8 mouse cellular contexts compared by ENCODE assay signal in genomic region chr2:164443460-164444000, GRCm38 (mm10). TPM values are rescaled to one million over a fixed set of nuclear protein-coding genes. Genes with fewer than 3 reads are reported as not detected.
DNase-seq lines count a peak whose midpoint lies in the region; ATAC-seq and TF ChIP-seq lines count a peak whose summit lies in the region.

Sdc4 (minus strand) TSS chr2:164443887.

- H3K27ac ChIP-seq in heart, adult 2 months, result peak within 1 kb of the TSS; percentile 78
- H3K27ac ChIP-seq in ES-Bruce4 (ENCODE audit: insufficient read depth, low read length), result peak within 1 kb of the TSS; percentile 87
- H3K27ac ChIP-seq in forebrain, embryonic 15.5 days (replicated peaks), result no peak within 1 kb of the TSS
- H3K27ac ChIP-seq in hindbrain, embryonic 13.5 days, result no peak within 1 kb of the TSS
- H3K27ac ChIP-seq in liver, embryonic 16.5 days (ENCODE audit: low read length), result peak within 1 kb of the TSS; percentile 18; the same call in 1 of the 2 replicates

- WGBS in heart, adult 2 months, result 19% methylated on average over 18 of the region's 18 CpGs
- 8% methylated on average over 18 of the region's 18 CpGs for WGBS in forebrain, embryonic 15.5 days
- 6% methylated on average over 18 of the region's 18 CpGs for WGBS in hindbrain, embryonic 13.5 days
- WGBS in liver, embryonic 16.5 days (ENCODE audit: insufficient replicate concordance), result 10% methylated on average over 18 of the region's 18 CpGs

- DNase-seq in heart, adult 2 months, result no peak
- no peak for DNase-seq in heart, adult 11 months
- no peak for DNase-seq in frontal cortex, postnatal 10 days (ENCODE audit: low spot score in 2 of 2)
- DNase-seq in thymus, postnatal 36 days, result no peak

- ATAC-seq in forebrain, embryonic 15.5 days (replicated peaks), result peak; percentile 23; the same call in 1 of the 2 replicates
- ATAC-seq in hindbrain, embryonic 13.5 days (ENCODE audit: low FRiP score), result no peak; the same call in 1 of the 2 replicates
- ATAC-seq in liver, embryonic 16.5 days (ENCODE audit: low read depth), result no peak

- no peaks in the 10 kb centered on the region for H3K36me3 ChIP-seq in heart, adult 2 months (ENCODE audit: control insufficient read depth, insufficient read depth, low read length)
- H3K36me3 ChIP-seq in ES-Bruce4 (ENCODE audit: control insufficient read depth, insufficient read depth, low read length, poor library complexity, severe bottlenecking), result no peaks in the 10 kb centered on the region
- H3K36me3 ChIP-seq in forebrain, embryonic 15.5 days, result no peaks in the 10 kb centered on the region
- H3K36me3 ChIP-seq in hindbrain, embryonic 13.5 days, result no peaks in the 10 kb centered on the region
- H3K36me3 ChIP-seq in liver, embryonic 16.5 days (ENCODE audit: control insufficient read depth, insufficient read depth), result no peaks in the 10 kb centered on the region

- no peak for TF ChIP-seq CTCF in heart, adult 2 months (IDR thresholded peaks at IDR 0.05)
- no peak for TF ChIP-seq CTCF in ES-Bruce4 (IDR thresholded peaks at IDR 0.05; ENCODE audit: low read depth, low read length)

- H3K9me3 ChIP-seq in ES-Bruce4 (replicated peaks; ENCODE audit: control insufficient read depth, insufficient read depth, low read length, poor library complexity, severe bottlenecking), result no peaks in the 10 kb centered on the region
- no peaks in the 10 kb centered on the region for H3K9me3 ChIP-seq in forebrain, embryonic 15.5 days
- H3K9me3 ChIP-seq in hindbrain, embryonic 13.5 days, result no peaks in the 10 kb centered on the region
- no peaks in the 10 kb centered on the region for H3K9me3 ChIP-seq in liver, embryonic 16.5 days (replicated peaks; ENCODE audit: control insufficient read depth, low read length)

- peaks cover 1% of the 10 kb centered on the region; the same call in 1 of the 2 replicates for H3K4me1 ChIP-seq in heart, adult 2 months (ENCODE audit: control insufficient read depth, insufficient read depth, low read length)
- H3K4me1 ChIP-seq in ES-Bruce4 (ENCODE audit: control insufficient read depth, insufficient read depth, low read length), result peaks cover 11% of the 10 kb centered on the region
- peaks cover 17% of the 10 kb centered on the region for H3K4me1 ChIP-seq in forebrain, embryonic 15.5 days
- H3K4me1 ChIP-seq in hindbrain, embryonic 13.5 days (replicated peaks), result peaks cover 21% of the 10 kb centered on the region
- H3K4me1 ChIP-seq in liver, embryonic 16.5 days (ENCODE audit: control insufficient read depth, low read depth, low read length), result no peaks in the 10 kb centered on the region; the same call in none of the 2 replicates

- H3K27me3 ChIP-seq in heart, adult 2 months (ENCODE audit: control insufficient read depth, insufficient read depth, low read length), result no peaks in the 10 kb centered on the region
- no peaks in the 10 kb centered on the region for H3K27me3 ChIP-seq in ES-Bruce4 (ENCODE audit: control insufficient read depth, insufficient read depth, low read length, poor library complexity, severe bottlenecking)
- peaks cover 8% of the 10 kb centered on the region; the same call in 1 of the 2 replicates for H3K27me3 ChIP-seq in forebrain, embryonic 15.5 days
- peaks cover 27% of the 10 kb centered on the region for H3K27me3 ChIP-seq in hindbrain, embryonic 13.5 days
- peaks cover 21% of the 10 kb centered on the region for H3K27me3 ChIP-seq in liver, embryonic 16.5 days (ENCODE audit: control insufficient read depth, insufficient read depth, low read depth, low read length)

- no peaks in the 10 kb centered on the region for H3K79me2 ChIP-seq in heart, adult 2 months (replicated peaks; ENCODE audit: control insufficient read depth, insufficient read depth, low read length)

- H3K4me2 ChIP-seq in forebrain, embryonic 15.5 days (replicated peaks), result peak within 1 kb of the TSS; percentile 87
- peak within 1 kb of the TSS; percentile 89 for H3K4me2 ChIP-seq in hindbrain, embryonic 13.5 days
- peak within 1 kb of the TSS; percentile 52 for H3K4me2 ChIP-seq in liver, embryonic 16.5 days (ENCODE audit: low read depth, low read length)

- intact Hi-C loops in heart, adult 2 months (cut with DNase I), result no loop called here

- peak within 1 kb of the TSS; percentile 58 for H3K4me3 ChIP-seq in heart, adult 2 months
- H3K4me3 ChIP-seq in ES-Bruce4 (ENCODE audit: low read depth, low read length), result peak within 1 kb of the TSS; percentile 97
- peak within 1 kb of the TSS; percentile 49 for H3K4me3 ChIP-seq in forebrain, embryonic 15.5 days
- peak within 1 kb of the TSS; percentile 48 for H3K4me3 ChIP-seq in hindbrain, embryonic 13.5 days
- peak within 1 kb of the TSS; percentile 57 for H3K4me3 ChIP-seq in liver, embryonic 16.5 days (ENCODE audit: low read depth, low read length)

- TF ChIP-seq EP300 in heart, adult 2 months (IDR thresholded peaks at IDR 0.05; ENCODE audit: insufficient read depth, low read depth, low read length), result no peak
- TF ChIP-seq EP300 in ES-Bruce4 (IDR thresholded peaks at IDR 0.05; ENCODE audit: insufficient read depth, low read depth, low read length), result no peak

- H3K9ac ChIP-seq in heart, adult 2 months (ENCODE audit: low read depth, low read length), result peak within 1 kb of the TSS; percentile 82
- peak within 1 kb of the TSS; percentile 94 for H3K9ac ChIP-seq in ES-Bruce4 (ENCODE audit: low read depth, poor library complexity, severe bottlenecking)
- peak within 1 kb of the TSS; percentile 48 for H3K9ac ChIP-seq in forebrain, embryonic 15.5 days (replicated peaks)
- peak within 1 kb of the TSS; percentile 67 for H3K9ac ChIP-seq in hindbrain, embryonic 13.5 days
- H3K9ac ChIP-seq in liver, embryonic 16.5 days (ENCODE audit: low read depth, low read length), result peak within 1 kb of the TSS; percentile 54

- no peak for TF ChIP-seq POLR2A in heart, adult 2 months (IDR thresholded peaks at IDR 0.05; ENCODE audit: insufficient read depth, low read depth, low read length)
- TF ChIP-seq POLR2A in ES-Bruce4 (IDR thresholded peaks at IDR 0.05; ENCODE audit: insufficient read depth, low read length), result no peak

RNA-seq across cellular contexts. Expression of gene Sdc4, which starts in this region (rescaled TPM):
- total RNA-seq in heart, adult 2 months (2021), result 10 to 100 TPM; 20.2 to 26.0 TPM
- 14.7 and 15.5 TPM in 2 replicates for polyA plus RNA-seq in heart, adult 2 months (2012; rRNA removed)
- 212 and 213 TPM in 2 replicates for polyA plus RNA-seq in ES-Bruce4 (2011; ENCODE audit: insufficient read depth, insufficient read length, low read depth, missing spikeins)
- 6.1 and 6.4 TPM in 2 replicates for polyA plus RNA-seq in forebrain, embryonic 15.5 days (2015; fragmentation: Nextera tagmentation; extraction: Ambion mirVana)
- polyA plus RNA-seq in hindbrain, embryonic 13.5 days (2015; fragmentation: Nextera tagmentation; extraction: Ambion mirVana), result 9.0 and 9.7 TPM in 2 replicates
- 70.1 and 72.5 TPM in 2 replicates for polyA plus RNA-seq in liver, embryonic 16.5 days (2015; fragmentation: Nextera tagmentation; extraction: Ambion mirVana)

Comparison
In these comparisons a context has a peak if more than half of its experiments do, and no peak if none do; other contexts are left out.
1. H3K27ac ChIP-seq: peak in heart, adult 2 months (single experiment), ES-Bruce4 (single experiment) and liver, embryonic 16.5 days (single experiment); none in forebrain, embryonic 15.5 days (single experiment) and hindbrain, embryonic 13.5 days (single experiment).
2. Peak in every context shown above with its lines, with median percentiles within 50 percentile points of each other: H3K4me3 ChIP-seq, H3K9ac ChIP-seq and H3K4me2 ChIP-seq.